Mouse (Mus musculus) liver, postnatal 0 days (tissue): ENCODE data around the gene Snx27.

Source experiments
- CTCF ChIP-seq: sonication (generic); IDR thresholded peaks from 2 replicates; pipeline ENCODE4 v1.5.1; 2016; ENCODE audit warnings: antibody characterized with exemption, low read depth
- EP300 ChIP-seq: IDR thresholded peaks from 2 replicates; pipeline ENCODE4 v1.6.1; 2016; ENCODE audit warnings: antibody characterized with exemption, low read depth, mild to moderate bottlenecking

DNA sequence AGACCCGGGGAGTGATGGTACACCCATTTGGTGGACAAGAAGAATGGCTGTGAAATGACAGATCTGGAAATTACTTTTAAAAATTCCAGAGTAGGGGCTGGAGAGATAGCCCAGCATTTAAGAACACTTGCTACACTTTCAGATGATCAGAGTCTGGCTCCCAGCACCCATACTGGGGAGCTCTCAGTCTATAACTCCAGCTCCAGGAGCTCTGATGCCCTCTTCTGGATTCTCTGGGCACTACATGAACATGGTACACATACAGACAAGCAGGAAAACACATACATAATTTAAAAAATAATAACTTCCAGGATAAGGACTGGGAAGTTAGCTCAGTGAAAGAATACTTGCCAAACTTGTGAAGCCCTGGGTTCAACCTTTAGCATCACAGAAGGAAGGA, 75.9 kb downstream of the Snx27 start:
- peak; percentile 51 for TF ChIP-seq CTCF
- TF ChIP-seq EP300 = no peak
